Mouse (Mus musculus) forebrain, postnatal 0 days (tissue): ENCODE data around the gene Slc2a3. TPM values are rescaled to one million over a fixed set of nuclear protein-coding genes. Genes with fewer than 3 reads are reported as not detected.

Source experiments
- ATAC-seq: fragments of 200-750 bp; cut with Nextera tagmentation; 2 replicates; pipeline ENCODE4 v1.8.0; 2017; ENCODE audit warnings: mild to moderate bottlenecking, moderate library complexity
- DNase-seq: peaks from one replicate; pipeline ENCODE4 v3.0.0-alpha.2; 2015
- H3K27ac ChIP-seq: fragments of 300-500 bp; sonication (generic); 2 replicates; pipeline ENCODE4 v1.5.1; 2014; ENCODE audit warnings: low read depth, mild to moderate bottlenecking, antibody characterized with exemption, low read length, moderate library complexity, mixed read lengths
- H3K27me3 ChIP-seq: fragments of 300-500 bp; sonication (generic); 2 replicates; pipeline ENCODE4 v1.6.1; 2014; ENCODE audit warnings: mild to moderate bottlenecking, low read length, mixed read lengths; ENCODE audit not compliant: insufficient read depth
- H3K36me3 ChIP-seq: fragments of 300-500 bp; sonication (generic); 2 replicates; pipeline ENCODE4 v1.6.1; 2014; ENCODE audit warnings: mild to moderate bottlenecking, moderate library complexity; ENCODE audit not compliant: insufficient read depth
- H3K4me1 ChIP-seq: fragments of 300-500 bp; sonication (generic); 2 replicates; pipeline ENCODE4 v1.6.1; 2014; ENCODE audit warnings: antibody characterized with exemption; ENCODE audit not compliant: insufficient read depth
- H3K4me2 ChIP-seq: fragments of 300-500 bp; sonication (generic); 2 replicates; pipeline ENCODE4 v1.6.1; 2014; ENCODE audit warnings: low read depth, mild to moderate bottlenecking, moderate library complexity
- H3K4me3 ChIP-seq: fragments of 300-500 bp; sonication (generic); 2 replicates; pipeline ENCODE4 v1.5.1; 2014; ENCODE audit warnings: low read depth, low read length, mixed read lengths
- H3K9ac ChIP-seq: fragments of 300-500 bp; sonication (generic); 2 replicates; pipeline ENCODE4 v1.6.1; 2014; ENCODE audit warnings: mild to moderate bottlenecking
- H3K9me3 ChIP-seq: fragments of 300-500 bp; sonication (generic); 2 replicates; pipeline ENCODE4 v1.6.1; 2016; ENCODE audit warnings: low read length
- CTCF ChIP-seq: sonication (generic); IDR thresholded peaks from 2 replicates; pipeline ENCODE4 v1.5.1; 2016; ENCODE audit warnings: antibody characterized with exemption, control low read depth, low read depth
- WGBS: fragments of 180-500 bp; shearing (Covaris S2); extraction: QIAGEN DNeasy Blood & Tissue Kit; methylation state at CpG from one replicate; pipeline ENCODE4 v1.1.7; 2014; 5-methylcytosine and 5-hydroxymethylcytosine counted together
- polyA plus RNA-seq: library from polyadenylated mRNA; unstranded; fragments of >200 nt; fragmentation: Nextera tagmentation; extraction: Ambion mirVana; gene quantifications from 2 replicates; pipeline ENCODE4 v1.2.1, GENCODE M21; 2015
- total RNA-seq: library from RNA; depleted of rRNA; stranded (reverse); fragments of >200 nt; gene quantifications from 2 replicates; pipeline ENCODE4 v1.2.3, GENCODE M21; 2014

The Slc2a3 gene
- total and polyA plus RNA-seq, 2 experiments from 2014 or later = 41.6 to 78.2 TPM

GRCm38 (mm10) chr6:122819306-122820070 is 18.0 kb upstream of the Slc2a3 start, which contains the start of gene Foxj2:
Gene Foxj2, plus strand, starts transcription at chr6:122819914.
- peak within 1 kb of the TSS; percentile 70 for H3K27ac ChIP-seq
- H3K4me3 ChIP-seq = peak within 1 kb of the TSS; percentile 62
- no peaks in the 10 kb centered on the region for H3K27me3 ChIP-seq
- no peaks in the 10 kb centered on the region for H3K9me3 ChIP-seq
- H3K36me3 ChIP-seq = no peaks in the 10 kb centered on the region
- TF ChIP-seq CTCF = no peak
- peak within 1 kb of the TSS; percentile 87 for H3K9ac ChIP-seq
- DNase-seq = peak; percentile 72
- ATAC-seq = peak; percentile 92
- H3K4me2 ChIP-seq = peak within 1 kb of the TSS; percentile 86
- WGBS = 2% methylated on average over 34 of the region's 61 CpGs
- peaks cover 19% of the 10 kb centered on the region; the same call in 1 of the 2 replicates for H3K4me1 ChIP-seq

DNA sequence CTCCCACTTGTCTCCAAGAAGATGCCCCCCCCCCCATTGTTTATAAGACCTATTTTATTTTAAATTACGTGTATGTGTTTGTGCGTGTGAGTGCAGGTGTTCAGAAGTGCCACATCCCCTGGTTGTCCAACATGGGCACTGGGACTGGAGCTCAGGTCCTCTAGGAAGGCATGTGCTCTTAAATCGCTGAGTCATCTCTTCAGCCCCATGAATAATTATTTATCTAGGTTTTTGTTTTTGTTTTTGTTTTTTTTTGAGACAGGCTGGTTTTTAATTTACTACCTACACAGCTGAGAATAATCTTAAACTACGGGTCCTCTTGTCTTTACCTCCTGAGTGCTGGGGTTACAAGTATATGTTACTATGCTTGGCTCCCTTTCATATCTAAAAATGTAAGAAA is 12.2 kb upstream of the Slc2a3 start:
- Histone ChIP-seq H3K4me3 (no peak overlapping the region), H3K4me1 (0 out of 2 replicates have a peak, but pooled peaks cover 3% of the 10 kb centered on the region), H3K9me3 (no peaks in the 10 kb centered on the region), H3K27ac (no peak overlapping the region), H3K36me3 (no peaks in the 10 kb centered on the region), H3K27me3 (no peaks in the 10 kb centered on the region), H3K4me2 (no peak overlapping the region), H3K9ac (no peak overlapping the region)
- DNase-seq = no peak
- WGBS = 88% methylated on average over 4 of the region's 4 CpGs
- ATAC-seq = no peak
- TF ChIP-seq CTCF = no peak

DNA sequence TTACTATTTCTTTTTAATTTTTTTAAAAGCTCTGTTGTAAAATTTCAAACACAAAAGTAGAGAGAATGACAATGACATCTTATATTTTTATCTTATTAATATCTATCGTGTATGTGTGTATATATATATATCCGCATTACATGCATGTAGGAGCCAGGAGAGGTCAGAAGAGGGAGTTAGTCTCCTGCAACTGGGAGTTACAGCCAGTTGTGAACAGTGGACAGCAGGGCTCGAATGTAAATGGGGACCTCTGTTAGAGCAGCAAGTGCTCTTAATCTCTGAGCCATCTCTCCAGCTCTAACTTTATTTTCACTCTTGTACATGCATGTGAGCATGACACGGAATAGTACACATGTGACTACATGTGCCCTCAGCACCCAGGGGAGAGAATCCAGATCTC is 11.3 kb upstream of the Slc2a3 start:
- H3K9me3 ChIP-seq = no peaks in the 10 kb centered on the region
- ATAC-seq (no peak), DNase-seq (no peak)
- H3K4me2 ChIP-seq = no peak overlapping the region
- no peak overlapping the region for H3K4me3 ChIP-seq
- 88% methylated on average over 4 of the region's 4 CpGs for WGBS
- no peaks in the 10 kb centered on the region for H3K27me3 ChIP-seq
- no peaks in the 10 kb centered on the region for H3K36me3 ChIP-seq
- TF ChIP-seq CTCF = no peak
- H3K9ac ChIP-seq = no peak overlapping the region
- 0 out of 2 replicates have a peak, but pooled peaks cover 3% of the 10 kb centered on the region for H3K4me1 ChIP-seq
- no peak overlapping the region for H3K27ac ChIP-seq

DNA sequence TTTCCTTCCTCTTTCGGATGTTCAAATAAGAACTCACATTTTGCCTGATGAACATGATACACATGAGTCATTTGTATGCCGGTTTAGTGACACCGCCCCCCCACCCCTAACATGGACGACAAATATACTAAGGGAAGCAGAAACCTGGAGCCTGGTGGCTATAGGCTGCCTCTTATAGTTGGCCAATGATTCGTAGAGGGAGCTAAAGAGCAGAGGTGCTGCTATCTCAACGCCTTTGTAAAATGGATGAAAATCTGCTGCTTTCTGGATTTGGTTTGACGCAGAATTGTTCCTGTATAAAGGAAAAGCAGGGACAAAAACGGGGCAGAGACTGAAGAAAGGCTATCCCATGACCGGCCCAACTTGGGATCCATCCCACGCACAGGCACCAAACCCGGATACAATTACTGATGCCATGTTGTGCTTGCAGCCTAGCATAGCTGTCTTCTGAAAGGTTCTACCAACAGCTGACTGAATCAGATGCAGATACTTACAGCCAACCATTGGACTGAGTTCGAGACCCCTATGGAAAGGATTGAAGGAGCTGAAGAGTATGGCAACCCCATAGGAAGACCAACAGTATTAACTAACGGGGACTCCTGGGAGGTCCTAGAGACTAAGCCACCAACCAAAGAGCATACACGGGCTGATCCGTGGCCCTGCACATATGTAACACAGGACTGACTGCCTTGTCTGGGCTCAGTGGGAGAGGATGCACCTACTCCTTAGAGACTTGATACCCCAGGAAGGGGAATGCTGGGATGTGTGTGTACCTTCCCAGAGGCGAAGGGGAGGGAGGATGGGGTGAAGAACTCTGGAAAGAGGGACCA is 10.5 kb upstream of the Slc2a3 start:
- TF ChIP-seq CTCF = peak; percentile 42
- Histone ChIP-seq H3K27ac (peak overlapping the region; percentile 95), H3K4me1 (0 out of 2 replicates have a peak, but pooled peaks cover 3% of the 10 kb centered on the region), H3K4me3 (peak overlapping the region; percentile 78), H3K36me3 (no peaks in the 10 kb centered on the region), H3K9me3 (no peaks in the 10 kb centered on the region), H3K27me3 (no peaks in the 10 kb centered on the region), H3K4me2 (peak overlapping the region; percentile 59), H3K9ac (peak overlapping the region; percentile 33; the same call in 1 of the 2 replicates)
- WGBS = 24% methylated on average over 16 of the region's 16 CpGs
- DNase-seq (peak; percentile 48), ATAC-seq (peak; percentile 12; the same call in 1 of the 2 replicates)

DNA sequence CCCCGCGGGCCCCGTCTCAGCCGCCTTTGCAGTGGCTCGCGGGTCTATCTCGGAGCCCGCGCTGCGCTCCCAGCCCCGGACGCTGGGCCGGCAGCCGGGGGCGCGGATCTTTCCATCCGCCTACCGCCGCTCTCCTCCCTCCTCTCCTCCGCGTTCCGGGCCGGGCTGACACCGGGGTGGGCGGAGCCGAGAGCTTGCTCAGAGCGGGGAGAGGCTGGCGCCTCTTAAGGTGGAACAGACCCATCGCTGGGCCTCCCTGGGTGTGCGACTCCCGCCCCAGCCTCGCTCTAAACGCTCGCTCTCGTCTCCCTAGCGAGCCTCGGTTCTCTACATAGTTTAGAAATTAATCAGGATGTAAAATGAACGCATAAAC is 9.8 kb upstream of the Slc2a3 start:
- no peaks in the 10 kb centered on the region for H3K9me3 ChIP-seq
- TF ChIP-seq CTCF = peak; percentile 25; the same call in 1 of the 2 replicates

DNA sequence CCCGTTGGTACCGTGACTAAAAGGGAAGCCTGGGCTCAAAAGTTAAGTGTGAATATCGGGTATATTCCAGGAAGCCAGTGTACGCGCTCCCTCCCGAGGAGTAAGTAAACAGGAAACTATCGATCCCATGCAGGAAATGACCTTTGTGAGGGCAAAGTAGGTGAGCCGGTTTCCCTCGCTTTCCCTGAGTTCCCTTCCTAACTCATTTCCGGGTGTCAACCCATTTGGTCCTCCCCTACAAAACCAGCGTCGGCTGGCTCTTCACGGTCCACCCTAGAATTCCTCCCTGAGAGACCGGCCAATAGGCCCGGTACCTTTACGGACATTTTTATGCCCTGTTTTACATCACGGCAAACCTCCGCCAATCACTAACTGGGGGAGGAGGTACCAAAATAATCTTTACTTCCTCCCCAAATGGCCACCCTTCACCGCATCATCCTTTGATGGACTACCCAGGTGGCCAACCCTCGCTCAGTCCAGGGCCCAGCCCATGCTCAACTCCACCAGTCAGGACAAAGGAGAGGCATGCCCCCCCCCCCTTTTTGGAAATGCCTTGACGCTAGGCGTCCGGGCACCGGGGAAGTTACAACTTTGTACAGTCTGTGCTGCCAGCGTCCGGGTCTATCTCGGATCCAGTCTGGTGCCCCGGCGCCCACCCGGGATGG is 9.3 kb upstream of the Slc2a3 start:
- Histone ChIP-seq H3K9me3 (no peaks in the 10 kb centered on the region), H3K4me2 (peak overlapping the region; percentile 59), H3K4me1 (0 out of 2 replicates have a peak, but pooled peaks cover 3% of the 10 kb centered on the region), H3K4me3 (peak overlapping the region; percentile 78), H3K36me3 (no peaks in the 10 kb centered on the region), H3K27me3 (no peaks in the 10 kb centered on the region), H3K27ac (peak overlapping the region; percentile 95), H3K9ac (peak overlapping the region; percentile 68)
- ATAC-seq (peak; percentile 98), DNase-seq (peak; percentile 97)
- TF ChIP-seq CTCF = 0 out of 2 replicates have a peak, but pooled peaks have one; percentile 13
- under 1% methylated on average over 30 of the region's 30 CpGs for WGBS

More for the DNA sequence above, 9.8 kb upstream of the Slc2a3 start:
- no peaks in the 10 kb centered on the region for H3K36me3 ChIP-seq
- H3K4me1 ChIP-seq = 0 out of 2 replicates have a peak, but pooled peaks cover 3% of the 10 kb centered on the region
- H3K27me3 ChIP-seq = no peaks in the 10 kb centered on the region
- 2% methylated on average over 38 of the region's 38 CpGs for WGBS
- H3K27ac ChIP-seq = peak overlapping the region; percentile 95
- peak overlapping the region; percentile 78 for H3K4me3 ChIP-seq
- H3K4me2 ChIP-seq = peak overlapping the region; percentile 59
- DNase-seq (peak; percentile 89), ATAC-seq (peak; percentile 90)
- peak overlapping the region; percentile 68 for H3K9ac ChIP-seq
